Mouse (Mus musculus) olfactory bulb, adult 2 months (tissue): ENCODE results near the gene Tekt5.

Experiments
- CTCF ChIP-seq: fragments of 200-500 bp; IDR thresholded peaks from 2 replicates; pipeline ENCODE4 v1.5.1; 2012; ENCODE audit warnings: low read depth, mild to moderate bottlenecking, low read length, moderate library complexity; ENCODE audit not compliant: insufficient read depth
- POLR2A ChIP-seq: fragments of 200-500 bp; IDR thresholded peaks from 2 replicates; pipeline ENCODE4 v1.6.1; 2012; ENCODE audit warnings: mild to moderate bottlenecking, low read depth, low read length, moderate library complexity; ENCODE audit not compliant: insufficient read depth

- no peak for TF ChIP-seq CTCF
- TF ChIP-seq POLR2A: no peak
Observed at GRCm38 (mm10) chr16:10384544-10384943, 10.7 kb downstream of the Tekt5 start.
